Mouse (Mus musculus) granulocyte monocyte progenitor cell, adult 5-6 weeks (primary cell): ENCODE data around the gene Vmn2r65. TPM values are rescaled to one million over a fixed set of nuclear protein-coding genes. Genes with fewer than 3 reads are reported as not detected.

ENCODE experiments used
- ATAC-seq: replicated peaks from 2 replicates; pipeline ENCODE4 v1.8.0; 2016; ENCODE audit warnings: mild to moderate bottlenecking, moderate TSS enrichment, inconsistent platforms; ENCODE audit not compliant: poor library complexity, severe bottlenecking
- total RNA-seq, 2 experiments: library from RNA; stranded (forward) in 1 of 2; stranded (reverse) in 1 of 2; fragments of 200-712, 200-1000 nt in 1 of 2; fragments of >200 nt in 1 of 2; fragmentation: Nextera tagmentation in 1 of 2; gene quantifications; 2 replicates each; pipeline ENCODE4 v1.2.3; 2014 to 2017

The Vmn2r65 gene
- total RNA-seq (2014; fragmentation: Nextera tagmentation): not detected in 2 replicates
- total RNA-seq (2017): not detected in 2 replicates

DNA sequence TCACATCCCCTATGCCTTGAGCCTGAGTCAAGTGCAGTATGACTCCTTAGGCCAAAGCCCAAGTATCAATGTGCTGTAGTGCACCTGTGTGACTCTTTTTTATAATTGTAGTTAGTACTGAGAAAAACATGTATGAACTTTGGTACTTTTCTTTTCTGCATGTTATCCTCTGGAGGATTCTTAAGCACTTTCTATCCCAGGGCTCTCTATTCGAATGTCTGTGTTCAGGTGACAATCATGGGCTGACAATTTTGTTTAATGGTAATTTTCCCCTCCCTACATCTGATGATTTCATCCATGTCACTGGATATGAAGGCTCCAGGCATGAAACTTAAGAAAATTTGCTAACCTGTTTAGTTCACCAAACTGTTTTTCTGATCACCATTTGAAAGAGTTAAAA lies at the start of gene Vmn2r65:
Gene Vmn2r65, minus strand, starts transcription at position 101 of the 400 bp plus-strand sequence.
- no peak for ATAC-seq

DNA sequence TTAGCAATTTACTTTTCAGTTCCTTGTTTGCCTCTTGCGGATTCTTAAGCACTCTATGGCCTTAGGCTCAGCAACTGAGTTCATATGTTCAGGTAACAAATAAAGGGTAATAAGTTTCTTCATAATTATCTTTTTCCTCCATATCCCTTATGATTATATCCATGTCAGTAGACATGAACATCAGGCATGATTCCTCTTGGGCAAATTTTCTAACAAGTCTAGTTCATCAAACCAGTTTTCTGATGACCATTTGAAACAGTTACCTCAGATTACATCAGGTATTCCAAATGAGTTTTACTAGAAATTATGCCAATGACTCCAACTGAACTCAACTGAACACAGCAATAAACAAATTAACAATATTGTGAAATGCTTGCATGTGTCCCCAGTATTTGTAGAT lies 48.3 kb upstream of the Vmn2r65 start, which contains the start of gene Vmn2r66:
Gene Vmn2r66, minus strand, starts transcription at position 101 of the 400 bp plus-strand sequence.
- ATAC-seq: no peak

DNA sequence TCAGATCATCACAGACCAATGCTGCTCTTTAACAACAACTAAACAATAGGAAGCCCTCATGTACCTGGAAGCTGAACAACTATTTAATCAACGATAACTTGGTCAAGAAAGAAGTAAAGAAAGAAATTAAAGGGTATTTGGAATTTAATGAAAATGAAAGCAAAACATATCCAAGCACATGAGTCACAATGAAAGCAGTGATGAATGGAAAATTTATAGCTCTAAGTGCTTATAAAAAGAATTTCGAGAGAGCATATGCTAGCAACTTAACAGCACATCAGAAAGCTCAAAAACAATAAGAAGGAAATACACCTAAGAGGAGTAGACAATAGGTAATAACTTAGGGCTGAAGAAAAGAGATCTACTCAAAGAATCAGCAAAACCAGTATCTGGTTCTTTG lies 32.8 kb upstream of the Vmn2r65 start:
- no peak for ATAC-seq

Other genes with a start within 250 kb of the Vmn2r65 start
- not detected in 2 replicates for gene Olfr291, start 110.6 kb downstream of the Vmn2r65 start, total RNA-seq (2014; fragmentation: Nextera tagmentation)
- gene Olfr291, start 110.6 kb downstream of the Vmn2r65 start, total RNA-seq (2017): not detected in 2 replicates
- not detected in 2 replicates for gene Vmn2r66, start 48.2 kb upstream of the Vmn2r65 start, total RNA-seq (2014; fragmentation: Nextera tagmentation)
- gene Vmn2r66, start 48.2 kb upstream of the Vmn2r65 start, total RNA-seq (2017): not detected in 2 replicates
- gene Vmn2r67, start 191.9 kb upstream of the Vmn2r65 start, total RNA-seq (2014; fragmentation: Nextera tagmentation): not detected in 2 replicates
- not detected in 2 replicates for gene Vmn2r67, start 191.9 kb upstream of the Vmn2r65 start, total RNA-seq (2017)